Mouse (Mus musculus) heart, adult 11 months (tissue): Measurements from ENCODE around the gene Cypt2.
"Not testable (repeated sequence)": the region's sequence is repeated elsewhere in the genome, so short reads cannot be mapped to it uniquely, and the experiment has no call there.

ENCODE experiments used
- DNase-seq: peaks from one replicate; pipeline ENCODE4 v3.0.0; 2022

Gene Cypt2

DNA sequence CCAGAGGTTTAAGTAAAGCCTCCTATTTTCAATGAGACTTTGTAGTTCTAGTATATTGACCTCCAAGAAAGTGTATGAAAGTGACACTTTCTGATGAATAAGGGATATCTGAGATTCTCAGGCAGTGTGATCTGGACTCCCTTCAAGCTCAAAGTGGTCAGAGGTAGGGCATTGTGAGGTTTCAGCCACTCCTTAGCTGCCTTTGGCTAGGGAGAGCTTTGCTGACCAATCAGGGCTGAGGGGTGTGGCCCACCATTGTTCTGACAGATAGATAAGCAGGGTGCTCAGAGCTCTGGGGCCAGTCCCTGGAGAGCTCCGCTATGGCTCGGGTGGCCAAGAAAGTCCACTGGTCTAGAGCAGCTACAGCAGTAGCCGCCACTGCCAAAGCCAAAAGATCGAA lies at the start of gene Cypt2:
Gene Cypt2, plus strand, starts transcription at position 301 of the 400 bp plus-strand sequence.
- not testable (repeated sequence) for DNase-seq

DNA sequence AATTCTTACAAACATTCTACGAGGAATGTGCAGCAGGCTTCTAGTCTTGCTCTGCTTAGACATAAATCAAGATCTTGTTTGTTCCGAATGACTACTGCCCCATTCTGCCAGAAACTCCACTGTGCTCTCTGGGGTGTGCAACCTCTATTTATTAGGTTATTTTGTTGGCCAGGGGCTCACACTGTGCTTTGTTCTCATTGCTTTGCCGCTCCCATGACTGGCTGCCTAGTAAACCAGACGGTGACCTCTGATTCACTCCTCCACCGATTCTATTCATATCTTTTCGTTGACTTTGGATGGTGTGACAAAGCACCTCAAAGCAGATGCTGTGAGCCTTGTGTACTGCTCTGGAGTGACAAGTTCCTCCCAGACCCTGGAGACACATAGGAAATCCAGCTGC lies 46.7 kb downstream of the Cypt2 start:
- DNase-seq: peak; percentile 88
